Mouse (Mus musculus): ENCODE results near the gene Ipo4. TPM values are rescaled to one million over a fixed set of nuclear protein-coding genes. Genes with fewer than 3 reads are reported as not detected.
A peak's percentile ranks its signal among the peaks of the same experiment; 100 is the strongest.

The Ipo4 gene
- polyA plus RNA-seq, 1 experiment from 2014 or later = 95.6 TPM

- no peaks in the 10 kb centered on the region for H3K9me3 ChIP-seq
- no peaks in the 10 kb centered on the region for H3K36me3 ChIP-seq
- H3K27ac ChIP-seq = peak overlapping the region; percentile 26; the same call in 1 of the 2 replicates
- H3K4me3 ChIP-seq = peak overlapping the region; percentile 36
- no peaks in the 10 kb centered on the region for H3K27me3 ChIP-seq
- peak overlapping the region; percentile 52 for H3K4me2 ChIP-seq
- no peak for ATAC-seq (ENCODE audit: borderline replicate concordance, extremely low read depth, low FRiP score, low TSS enrichment)
- H3K9ac ChIP-seq = peak overlapping the region; percentile 21
- H3K4me1 ChIP-seq = peaks cover 7% of the 10 kb centered on the region; the same call in 1 of the 2 replicates
- WGBS = 27% methylated on average over 22 of the region's 22 CpGs
Observed at GRCm38 (mm10) chr14:55618486-55619195, 17.1 kb downstream of the Ipo4 start.

GRCm38 (mm10) chr14:55617822-55618221, 17.9 kb downstream of the Ipo4 start, which contains the start of gene Rec8:
Rec8 (plus strand) TSS chr14:55618037.
- H3K4me1 ChIP-seq = peaks cover 7% of the 10 kb centered on the region; the same call in 1 of the 2 replicates
- H3K36me3 ChIP-seq = no peaks in the 10 kb centered on the region
- WGBS = 17% methylated on average over 21 of the region's 21 CpGs
- peak; percentile 78 for ATAC-seq (ENCODE audit: borderline replicate concordance, extremely low read depth, low FRiP score, low TSS enrichment)
- no peaks in the 10 kb centered on the region for H3K9me3 ChIP-seq
- H3K4me2 ChIP-seq = peak within 1 kb of the TSS; percentile 52
- H3K27me3 ChIP-seq = no peaks in the 10 kb centered on the region
- peak within 1 kb of the TSS; percentile 60 for H3K27ac ChIP-seq
- H3K9ac ChIP-seq = peak within 1 kb of the TSS; percentile 21
- H3K4me3 ChIP-seq = peak within 1 kb of the TSS; percentile 36

- no peak overlapping the region for H3K9ac ChIP-seq
- peak overlapping the region; percentile 60; the same call in 1 of the 2 replicates for H3K27ac ChIP-seq
- no peaks in the 10 kb centered on the region for H3K9me3 ChIP-seq
- WGBS = 71% methylated on average over 2 of the region's 2 CpGs
- H3K4me1 ChIP-seq = peaks cover 7% of the 10 kb centered on the region; the same call in 1 of the 2 replicates
- no peak overlapping the region for H3K4me2 ChIP-seq
- ATAC-seq (ENCODE audit: borderline replicate concordance, extremely low read depth, low FRiP score, low TSS enrichment) = no peak
- H3K4me3 ChIP-seq = no peak overlapping the region
- H3K27me3 ChIP-seq = no peaks in the 10 kb centered on the region
- no peaks in the 10 kb centered on the region for H3K36me3 ChIP-seq
Observed at GRCm38 (mm10) chr14:55616844-55617243, 18.9 kb downstream of the Ipo4 start.

- no peaks in the 10 kb centered on the region for H3K9me3 ChIP-seq
- 42% methylated on average over 2 of the region's 2 CpGs for WGBS
- H3K27ac ChIP-seq = no peak overlapping the region
- H3K27me3 ChIP-seq = no peaks in the 10 kb centered on the region
- no peak overlapping the region for H3K9ac ChIP-seq
- ATAC-seq (ENCODE audit: borderline replicate concordance, extremely low read depth, low FRiP score, low TSS enrichment) = no peak
- no peaks in the 10 kb centered on the region for H3K36me3 ChIP-seq
- H3K4me3 ChIP-seq = no peak overlapping the region
- no peak overlapping the region for H3K4me2 ChIP-seq
- H3K4me1 ChIP-seq = peaks cover 7% of the 10 kb centered on the region; the same call in 1 of the 2 replicates
Observed at GRCm38 (mm10) chr14:55615876-55616275, 19.9 kb downstream of the Ipo4 start.

- H3K9ac ChIP-seq = no peak overlapping the region
- WGBS = 59% methylated on average over 7 of the region's 7 CpGs
- H3K36me3 ChIP-seq = peaks cover 2% of the 10 kb centered on the region
- H3K4me1 ChIP-seq = peaks cover 7% of the 10 kb centered on the region; the same call in 1 of the 2 replicates
- H3K4me2 ChIP-seq = no peak overlapping the region
- H3K27me3 ChIP-seq = no peaks in the 10 kb centered on the region
- no peak overlapping the region for H3K27ac ChIP-seq
- ATAC-seq (ENCODE audit: borderline replicate concordance, extremely low read depth, low FRiP score, low TSS enrichment) = no peak
- no peak overlapping the region for H3K4me3 ChIP-seq
- no peaks in the 10 kb centered on the region for H3K9me3 ChIP-seq
Observed at GRCm38 (mm10) chr14:55614565-55615178, 21.1 kb downstream of the Ipo4 start.

- H3K4me3 ChIP-seq = no peak overlapping the region
- H3K4me1 ChIP-seq = peaks cover 7% of the 10 kb centered on the region; the same call in 1 of the 2 replicates
- no peak overlapping the region for H3K27ac ChIP-seq
- H3K36me3 ChIP-seq = peaks cover 14% of the 10 kb centered on the region
- ATAC-seq (ENCODE audit: borderline replicate concordance, extremely low read depth, low FRiP score, low TSS enrichment) = no peak
- H3K27me3 ChIP-seq = no peaks in the 10 kb centered on the region
- no peaks in the 10 kb centered on the region for H3K9me3 ChIP-seq
- 47% methylated on average over 6 of the region's 6 CpGs for WGBS
- H3K9ac ChIP-seq = no peak overlapping the region
- no peak overlapping the region for H3K4me2 ChIP-seq
Observed at GRCm38 (mm10) chr14:55613346-55613745, 22.4 kb downstream of the Ipo4 start.

- peaks cover 30% of the 10 kb centered on the region for H3K36me3 ChIP-seq
- H3K4me3 ChIP-seq = no peak overlapping the region
- WGBS = 85% methylated on average over 6 of the region's 6 CpGs
- ATAC-seq (ENCODE audit: borderline replicate concordance, extremely low read depth, low FRiP score, low TSS enrichment) = no peak
- no peaks in the 10 kb centered on the region for H3K9me3 ChIP-seq
- H3K27me3 ChIP-seq = no peaks in the 10 kb centered on the region
- no peak overlapping the region for H3K27ac ChIP-seq
- H3K4me2 ChIP-seq = no peak overlapping the region
- no peak overlapping the region for H3K9ac ChIP-seq
- H3K4me1 ChIP-seq = peaks cover 15% of the 10 kb centered on the region
Observed at GRCm38 (mm10) chr14:55608339-55608738, 27.4 kb downstream of the Ipo4 start.

- peaks cover 53% of the 10 kb centered on the region for H3K36me3 ChIP-seq
- whole genome bisulfite sequencing = 88% methylated on average over 16 of the region's 16 CpGs
Observed at GRCm38 (mm10) chr14:55605743-55606459, 29.9 kb downstream of the Ipo4 start.

GRCm38 (mm10) chr14:55604823-55605222, 30.9 kb downstream of the Ipo4 start:
- peaks cover 16% of the 10 kb centered on the region for H3K4me1 ChIP-seq
- 0 out of 2 replicates have a peak overlapping the region, but pooled peaks have one; percentile 76 for H3K27ac ChIP-seq

More at GRCm38 (mm10) chr14:55605743-55606459, 29.9 kb downstream of the Ipo4 start:
- no peak overlapping the region for H3K4me2 ChIP-seq
- H3K9me3 ChIP-seq = no peaks in the 10 kb centered on the region
- no peak for ATAC-seq (ENCODE audit: borderline replicate concordance, extremely low read depth, low FRiP score, low TSS enrichment)
- H3K4me3 ChIP-seq = no peak overlapping the region
- no peaks in the 10 kb centered on the region for H3K27me3 ChIP-seq
- peaks cover 16% of the 10 kb centered on the region for H3K4me1 ChIP-seq
- no peak overlapping the region for H3K27ac ChIP-seq
- H3K9ac ChIP-seq = no peak overlapping the region

GRCm38 (mm10) chr14:55603633-55604576, 31.9 kb downstream of the Ipo4 start:
- peak overlapping the region; percentile 33; the same call in 1 of the 2 replicates for H3K9ac ChIP-seq
- H3K4me3 ChIP-seq = peak overlapping the region; percentile 39
- peaks cover 16% of the 10 kb centered on the region for H3K4me1 ChIP-seq
- WGBS = 10% methylated on average over 19 of the region's 19 CpGs
- peaks cover 65% of the 10 kb centered on the region for H3K36me3 ChIP-seq
- peak; percentile 89 for ATAC-seq (ENCODE audit: borderline replicate concordance, extremely low read depth, low FRiP score, low TSS enrichment)
- H3K27me3 ChIP-seq = no peaks in the 10 kb centered on the region
- no peaks in the 10 kb centered on the region for H3K9me3 ChIP-seq
- peak overlapping the region; percentile 76 for H3K27ac ChIP-seq
- H3K4me2 ChIP-seq = peak overlapping the region; percentile 61

More at GRCm38 (mm10) chr14:55604823-55605222, 30.9 kb downstream of the Ipo4 start:
- ATAC-seq (ENCODE audit: borderline replicate concordance, extremely low read depth, low FRiP score, low TSS enrichment) = no peak
- Histone ChIP-seq H3K36me3 (peaks cover 63% of the 10 kb centered on the region), H3K27me3 (no peaks in the 10 kb centered on the region), H3K4me3 (peak overlapping the region; percentile 39), H3K9me3 (no peaks in the 10 kb centered on the region), H3K9ac (peak overlapping the region; percentile 33; the same call in 1 of the 2 replicates), H3K4me2 (peak overlapping the region; percentile 61)
- WGBS = 92% methylated on average over 11 of the region's 11 CpGs

- Histone ChIP-seq H3K4me2 (peak within 1 kb of the TSS; percentile 61), H3K4me3 (peak within 1 kb of the TSS; percentile 39), H3K36me3 (peaks cover 64% of the 10 kb centered on the region), H3K27ac (peak within 1 kb of the TSS; percentile 76), H3K27me3 (no peaks in the 10 kb centered on the region), H3K9ac (peak within 1 kb of the TSS; percentile 33; the same call in 1 of the 2 replicates), H3K4me1 (peaks cover 16% of the 10 kb centered on the region), H3K9me3 (no peaks in the 10 kb centered on the region)
- ATAC-seq (ENCODE audit: borderline replicate concordance, extremely low read depth, low FRiP score, low TSS enrichment) = no peak
- 79% methylated on average over 7 of the region's 7 CpGs for WGBS
Observed at GRCm38 (mm10) chr14:55603271-55603632, 32.5 kb downstream of the Ipo4 start, which contains the start of gene Irf9. Irf9 (plus strand) TSS chr14:55603571.
